Mouse (Mus musculus) heart, embryonic 16.5 days (tissue): ENCODE measurements around the gene Rtraf. TPM values are rescaled to one million over a fixed set of nuclear protein-coding genes. Genes with fewer than 3 reads are reported as not detected.

ENCODE experiments used
- ATAC-seq: fragments of 200-750 bp; cut with Nextera tagmentation; replicated peaks from 2 replicates; pipeline ENCODE4 v1.8.0; 2017; ENCODE audit warnings: moderate number of reproducible peaks; ENCODE audit not compliant: insufficient read depth, low FRiP score; ENCODE audit errors: extremely low read depth
- H3K27ac ChIP-seq: fragments of 300-500 bp; sonication (generic); 2 replicates; pipeline ENCODE4 v1.5.1; 2014; ENCODE audit warnings: mild to moderate bottlenecking, low read length, control low read depth, moderate library complexity
- H3K27me3 ChIP-seq: fragments of 300-500 bp; sonication (generic); 2 replicates; pipeline ENCODE4 v1.6.1; 2014; ENCODE audit warnings: low read length, mixed read lengths; ENCODE audit not compliant: control insufficient read depth, insufficient read depth
- H3K36me3 ChIP-seq: fragments of 300-500 bp; sonication (generic); 2 replicates; pipeline ENCODE4 v1.6.1; 2014; ENCODE audit not compliant: control insufficient read depth, insufficient read depth
- H3K4me1 ChIP-seq: fragments of 300-500 bp; sonication (generic); 2 replicates; pipeline ENCODE4 v1.6.1; 2014; ENCODE audit warnings: low read length, mixed read lengths; ENCODE audit not compliant: control insufficient read depth, insufficient read depth
- H3K4me2 ChIP-seq: fragments of 300-500 bp; sonication (generic); 2 replicates; pipeline ENCODE4 v1.6.1; 2014; ENCODE audit warnings: low read depth, mild to moderate bottlenecking, control low read depth, low read length
- H3K4me3 ChIP-seq: fragments of 300-500 bp; sonication (generic); 2 replicates; pipeline ENCODE4 v1.5.1; 2014; ENCODE audit warnings: mild to moderate bottlenecking, control low read depth, low read length
- H3K9ac ChIP-seq: fragments of 300-500 bp; sonication (generic); 2 replicates; pipeline ENCODE4 v1.6.1; 2014; ENCODE audit warnings: low read length, control low read depth
- H3K9me3 ChIP-seq: fragments of 300-500 bp; sonication (generic); replicated peaks from 2 replicates; pipeline ENCODE4 v1.6.1; 2016; ENCODE audit warnings: low read length; ENCODE audit not compliant: control insufficient read depth
- WGBS: fragments of 180-500 bp; shearing (Covaris S2); extraction: QIAGEN DNeasy Blood & Tissue Kit; methylation state at CpG from one replicate; pipeline ENCODE4 v1.1.7; 2014; 5-methylcytosine and 5-hydroxymethylcytosine counted together
- polyA plus RNA-seq: library from polyadenylated mRNA; unstranded; fragments of >200 nt; fragmentation: Nextera tagmentation; extraction: Ambion mirVana; gene quantifications from 2 replicates; pipeline ENCODE4 v1.2.1, GENCODE M21; 2015

Gene Rtraf
- polyA plus RNA-seq, 1 experiment from 2014 or later = 156 TPM

- H3K9me3 ChIP-seq = no peaks in the 10 kb centered on the region
- H3K4me1 ChIP-seq = peaks cover 5% of the 10 kb centered on the region; the same call in 1 of the 2 replicates
- peak; percentile 49; the same call in 1 of the 2 replicates for ATAC-seq
- no peak overlapping the region for H3K27ac ChIP-seq
- no peaks in the 10 kb centered on the region for H3K27me3 ChIP-seq
- WGBS = 23% methylated on average over 15 of the region's 15 CpGs
- H3K9ac ChIP-seq = peak overlapping the region; percentile 68
- H3K4me3 ChIP-seq = peak overlapping the region; percentile 45
- H3K4me2 ChIP-seq = peak overlapping the region; percentile 59
- no peaks in the 10 kb centered on the region for H3K36me3 ChIP-seq
Measured at GRCm38 (mm10) chr14:19839600-19840332, 16.1 kb upstream of the Rtraf start.

- H3K36me3 ChIP-seq = no peaks in the 10 kb centered on the region
- H3K4me3 ChIP-seq = no peak overlapping the region
- peaks cover 5% of the 10 kb centered on the region; the same call in 1 of the 2 replicates for H3K4me1 ChIP-seq
- no peak for ATAC-seq
- H3K27ac ChIP-seq = no peak overlapping the region
- H3K27me3 ChIP-seq = no peaks in the 10 kb centered on the region
- no peak overlapping the region for H3K4me2 ChIP-seq
- 72% methylated on average over 3 of the region's 3 CpGs for WGBS
- H3K9me3 ChIP-seq = no peaks in the 10 kb centered on the region
- H3K9ac ChIP-seq = no peak overlapping the region
Measured at GRCm38 (mm10) chr14:19836289-19836688, 12.7 kb upstream of the Rtraf start.

- no peak overlapping the region for H3K4me3 ChIP-seq
- ATAC-seq = no peak
- no peak overlapping the region for H3K9ac ChIP-seq
- peaks cover 11% of the 10 kb centered on the region for H3K36me3 ChIP-seq
- 41% methylated on average over 11 of the region's 11 CpGs for WGBS
- H3K27me3 ChIP-seq = no peaks in the 10 kb centered on the region
- H3K4me2 ChIP-seq = no peak overlapping the region
- H3K9me3 ChIP-seq = peaks cover 4% of the 10 kb centered on the region; the same call in 1 of the 2 replicates
- peaks cover 13% of the 10 kb centered on the region for H3K4me1 ChIP-seq
- H3K27ac ChIP-seq = no peak overlapping the region
Measured at GRCm38 (mm10) chr14:19825481-19825880, 1.9 kb upstream of the Rtraf start.

GRCm38 (mm10) chr14:19821686-19822085, 1.9 kb downstream of the Rtraf start:
- WGBS = 96% methylated on average over 5 of the region's 5 CpGs
- no peak for ATAC-seq

GRCm38 (mm10) chr14:19817949-19818348, 5.7 kb downstream of the Rtraf start:
- no peak for ATAC-seq
- H3K4me3 ChIP-seq = no peak overlapping the region

More at GRCm38 (mm10) chr14:19821686-19822085, 1.9 kb downstream of the Rtraf start:
- peaks cover 13% of the 10 kb centered on the region for H3K4me1 ChIP-seq
- H3K36me3 ChIP-seq = peaks cover 15% of the 10 kb centered on the region
- no peaks in the 10 kb centered on the region for H3K27me3 ChIP-seq
- H3K4me2 ChIP-seq = no peak overlapping the region
- H3K27ac ChIP-seq = no peak overlapping the region
- no peak overlapping the region for H3K4me3 ChIP-seq
- peaks cover 4% of the 10 kb centered on the region; the same call in 1 of the 2 replicates for H3K9me3 ChIP-seq
- H3K9ac ChIP-seq = no peak overlapping the region

GRCm38 (mm10) chr14:19813061-19813460, 10.6 kb downstream of the Rtraf start:
- 96% methylated on average over 2 of the region's 2 CpGs for WGBS

More at GRCm38 (mm10) chr14:19817949-19818348, 5.7 kb downstream of the Rtraf start:
- H3K4me1 ChIP-seq = peaks cover 6% of the 10 kb centered on the region
- no peak overlapping the region for H3K4me2 ChIP-seq
- WGBS = 9% methylated on average over 1 of the region's 1 CpGs
- peaks cover 40% of the 10 kb centered on the region for H3K36me3 ChIP-seq
- H3K9me3 ChIP-seq = peaks cover 4% of the 10 kb centered on the region; the same call in 1 of the 2 replicates
- no peak overlapping the region for H3K9ac ChIP-seq
- no peaks in the 10 kb centered on the region for H3K27me3 ChIP-seq
- H3K27ac ChIP-seq = no peak overlapping the region

GRCm38 (mm10) chr14:19809934-19810333, 13.7 kb downstream of the Rtraf start:
- no peak overlapping the region for H3K27ac ChIP-seq
- H3K9me3 ChIP-seq = no peaks in the 10 kb centered on the region
- H3K4me1 ChIP-seq = peaks cover 3% of the 10 kb centered on the region; the same call in 1 of the 2 replicates
- H3K36me3 ChIP-seq = peaks cover 27% of the 10 kb centered on the region
- no peak overlapping the region for H3K4me3 ChIP-seq
- no peak overlapping the region for H3K9ac ChIP-seq
- no peak for ATAC-seq
- H3K27me3 ChIP-seq = no peaks in the 10 kb centered on the region
- 42% methylated on average over 10 of the region's 10 CpGs for WGBS
- H3K4me2 ChIP-seq = no peak overlapping the region

More at GRCm38 (mm10) chr14:19813061-19813460, 10.6 kb downstream of the Rtraf start:
- no peaks in the 10 kb centered on the region for H3K27me3 ChIP-seq
- H3K4me2 ChIP-seq = no peak overlapping the region
- no peak overlapping the region for H3K4me3 ChIP-seq
- peaks cover 42% of the 10 kb centered on the region for H3K36me3 ChIP-seq
- peaks cover 3% of the 10 kb centered on the region; the same call in 1 of the 2 replicates for H3K4me1 ChIP-seq
- H3K9ac ChIP-seq = no peak overlapping the region
- no peaks in the 10 kb centered on the region for H3K9me3 ChIP-seq
- H3K27ac ChIP-seq = no peak overlapping the region
- ATAC-seq = no peak

GRCm38 (mm10) chr14:19807858-19808257, 15.8 kb downstream of the Rtraf start:
- 90% methylated on average over 2 of the region's 2 CpGs for WGBS
- peaks cover 14% of the 10 kb centered on the region for H3K36me3 ChIP-seq
- no peaks in the 10 kb centered on the region for H3K9me3 ChIP-seq

GRCm38 (mm10) chr14:19807339-19807738, 16.3 kb downstream of the Rtraf start:
- no peak for ATAC-seq
- Histone ChIP-seq H3K4me3 (no peak overlapping the region), H3K36me3 (peaks cover 10% of the 10 kb centered on the region), H3K9ac (no peak overlapping the region), H3K4me1 (peaks cover 3% of the 10 kb centered on the region), H3K4me2 (no peak overlapping the region), H3K27me3 (no peaks in the 10 kb centered on the region), H3K27ac (no peak overlapping the region), H3K9me3 (no peaks in the 10 kb centered on the region)
- 87% methylated on average over 3 of the region's 3 CpGs for WGBS

More at GRCm38 (mm10) chr14:19807858-19808257, 15.8 kb downstream of the Rtraf start:
- no peak for ATAC-seq
- Histone ChIP-seq H3K4me1 (peaks cover 3% of the 10 kb centered on the region), H3K4me3 (no peak overlapping the region), H3K9ac (no peak overlapping the region), H3K4me2 (no peak overlapping the region), H3K27me3 (no peaks in the 10 kb centered on the region), H3K27ac (no peak overlapping the region)
